Comparison of ENCODE assay signal across 8 mouse cellular contexts in the genomic region with DNA sequence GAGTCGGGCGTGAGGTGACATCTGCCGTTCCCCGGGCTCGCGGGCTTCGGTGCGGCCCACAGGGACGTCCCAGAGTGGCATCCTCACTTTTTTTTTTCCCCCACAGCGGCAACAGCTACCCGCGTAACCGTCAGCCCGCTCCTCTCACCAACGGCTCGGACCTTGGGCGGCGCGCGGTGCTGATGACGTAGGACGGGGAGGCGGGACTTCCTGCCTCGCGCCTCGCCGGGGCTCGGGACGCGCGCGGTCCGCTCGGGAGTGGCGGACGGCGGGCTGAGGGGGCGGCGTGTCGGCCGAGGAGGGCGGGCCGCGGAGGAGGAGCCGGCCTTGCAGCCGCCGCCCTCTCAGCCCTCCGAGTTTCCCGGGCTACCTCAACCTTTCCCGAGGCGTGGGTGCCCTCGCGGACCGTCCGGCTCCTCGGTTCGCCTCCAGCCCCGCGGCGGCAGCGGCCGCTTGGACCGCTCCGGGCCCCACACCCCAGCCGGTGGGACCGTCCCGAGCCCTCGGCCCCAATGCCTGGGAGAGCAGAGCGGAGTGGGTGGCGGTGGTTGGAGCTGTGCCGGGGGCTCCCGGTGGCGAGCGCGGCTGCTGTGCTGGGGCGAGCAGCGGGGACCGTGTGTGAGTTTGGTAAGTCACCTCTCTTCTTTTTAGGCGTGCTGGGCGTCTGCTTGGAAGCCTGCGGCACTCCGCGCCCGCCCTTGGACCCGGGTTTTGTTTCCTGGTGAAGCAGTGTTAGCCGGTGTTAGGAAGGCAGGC. TPM values are rescaled to one million over a fixed set of nuclear protein-coding genes. Genes with fewer than 3 reads are reported as not detected.
DNase-seq lines count a peak whose midpoint lies in the region; ATAC-seq lines count a peak whose summit lies in the region.

A gene (plus strand): TSS at position 235 of the 756 bp plus-strand sequence.

- no peaks in the 10 kb centered on the region for H3K36me3 ChIP-seq in hindbrain, embryonic 16.5 days (ENCODE audit: control insufficient read depth, insufficient read depth, low read length)

- H3K27ac ChIP-seq in hindbrain, embryonic 16.5 days (ENCODE audit: low read depth, low read length), result peak within 1 kb of the TSS; percentile 92

- peaks cover 8% of the 10 kb centered on the region; the same call in 1 of the 2 replicates for H3K4me1 ChIP-seq in hindbrain, embryonic 16.5 days (ENCODE audit: control insufficient read depth, insufficient read depth, low read depth, low read length)

- H3K27me3 ChIP-seq in hindbrain, embryonic 16.5 days (replicated peaks; ENCODE audit: control insufficient read depth, insufficient read depth, low read length), result no peaks in the 10 kb centered on the region

- peak within 1 kb of the TSS; percentile 98 for H3K4me3 ChIP-seq in hindbrain, embryonic 16.5 days (ENCODE audit: low read length)

- WGBS in hindbrain, embryonic 16.5 days, result under 1% methylated on average over 53 of the region's 86 CpGs

- peak within 1 kb of the TSS; percentile 93 for H3K9ac ChIP-seq in hindbrain, embryonic 16.5 days (ENCODE audit: low read depth, low read length)

- H3K9me3 ChIP-seq in hindbrain, embryonic 16.5 days (ENCODE audit: control insufficient read depth, low read length), result no peaks in the 10 kb centered on the region

- peak; percentile 95 for DNase-seq in ZHBTc4 (ENCODE audit: low read depth, low spot score)
- peak; percentile 85 to 93 for DNase-seq in cerebellum, postnatal 4 days (ENCODE audit: low spot score in 2 of 2)
- DNase-seq in gastrocnemius, adult 18-20 months (ENCODE audit: low spot score), result peak; percentile 93
- DNase-seq in left cerebral cortex, adult 18-20 months (ENCODE audit: low spot score in 2 of 2), result peak; percentile 95
- peak; percentile 96 for DNase-seq in lung, postnatal 4 days
- DNase-seq in retina, postnatal 1 day, result peak; percentile 96
- peak; percentile 94 for DNase-seq in thymus, postnatal 4 days

- peak within 1 kb of the TSS; percentile 75 for H3K4me2 ChIP-seq in hindbrain, embryonic 16.5 days (ENCODE audit: low read length)

- peak; percentile 99 for ATAC-seq in hindbrain, embryonic 16.5 days

RNA-seq across cellular contexts. Expression of the gene that starts here (rescaled TPM):
- total RNA-seq in gastrocnemius, adult 18-20 months (2021), result 10 to 100 TPM; 20.0 to 21.7 TPM
- 15.5 and 17.0 TPM in 2 replicates for polyA plus RNA-seq in hindbrain, embryonic 16.5 days (2015; fragmentation: Nextera tagmentation; extraction: Ambion mirVana)
- total RNA-seq in left cerebral cortex, adult 18-20 months (2021), result 10 to 100 TPM; 39.5 to 43.9 TPM

Comparison
In these comparisons a context has a peak if more than half of its experiments do, and no peak if none do; other contexts are left out.
1. Peak in every context shown above with its lines: DNase-seq, ATAC-seq, H3K4me3 ChIP-seq and H3K27ac ChIP-seq.